Mouse (Mus musculus): ENCODE results near the gene Ralgapa2. TPM values are rescaled to one million over a fixed set of nuclear protein-coding genes. Genes with fewer than 3 reads are reported as not detected.
"Not testable (repeated sequence)": the region's sequence is repeated elsewhere in the genome, so short reads cannot be mapped to it uniquely, and the experiment has no call there.

The Ralgapa2 gene
- polyA plus RNA-seq, 1 experiment, result 17.8 TPM

GRCm38 (mm10) chr2:146476428-146476972, 35.6 kb downstream of the Ralgapa2 start:
- 97% methylated on average over 6 of the region's 6 CpGs for WGBS
- no peaks in the 10 kb centered on the region for H3K4me1 ChIP-seq (replicated peaks; ENCODE audit: control insufficient read depth, insufficient read depth, low read length)
- H3K27ac ChIP-seq (ENCODE audit: control insufficient read depth, insufficient read depth, low read length), result no peak overlapping the region
- DNase-seq, result no peak
- no peak overlapping the region for H3K4me3 ChIP-seq (ENCODE audit: control insufficient read depth, insufficient read depth, low read length)
- H3K27me3 ChIP-seq (ENCODE audit: control insufficient read depth, insufficient read depth, low read length), result no peaks in the 10 kb centered on the region
- no peaks in the 10 kb centered on the region for H3K36me3 ChIP-seq (ENCODE audit: control insufficient read depth, insufficient read depth, low read length)
- TF ChIP-seq CTCF (IDR thresholded peaks at IDR 0.05; ENCODE audit: borderline replicate concordance, control insufficient read depth, extremely low read depth, insufficient read depth, low read length, poor library complexity), result no peak
- no peak for TF ChIP-seq POLR2A (IDR thresholded peaks at IDR 0.05; ENCODE audit: control insufficient read depth, extremely low read depth, insufficient read depth, low read length, poor library complexity)

GRCm38 (mm10) chr2:146476001-146476400, 36.1 kb downstream of the Ralgapa2 start:
- no peak for TF ChIP-seq CTCF (IDR thresholded peaks at IDR 0.05; ENCODE audit: borderline replicate concordance, control insufficient read depth, extremely low read depth, insufficient read depth, low read length, poor library complexity)
- no peak for TF ChIP-seq POLR2A (IDR thresholded peaks at IDR 0.05; ENCODE audit: control insufficient read depth, extremely low read depth, insufficient read depth, low read length, poor library complexity)
- Histone ChIP-seq H3K4me3 (ENCODE audit: control insufficient read depth, insufficient read depth, low read length) (no peak overlapping the region), H3K27ac (ENCODE audit: control insufficient read depth, insufficient read depth, low read length) (no peak overlapping the region), H3K27me3 (ENCODE audit: control insufficient read depth, insufficient read depth, low read length) (no peaks in the 10 kb centered on the region), H3K4me1 (replicated peaks; ENCODE audit: control insufficient read depth, insufficient read depth, low read length) (no peaks in the 10 kb centered on the region; the same call in 1 of the 2 replicates), H3K36me3 (ENCODE audit: control insufficient read depth, insufficient read depth, low read length) (no peaks in the 10 kb centered on the region)
- no peak for DNase-seq

DNA sequence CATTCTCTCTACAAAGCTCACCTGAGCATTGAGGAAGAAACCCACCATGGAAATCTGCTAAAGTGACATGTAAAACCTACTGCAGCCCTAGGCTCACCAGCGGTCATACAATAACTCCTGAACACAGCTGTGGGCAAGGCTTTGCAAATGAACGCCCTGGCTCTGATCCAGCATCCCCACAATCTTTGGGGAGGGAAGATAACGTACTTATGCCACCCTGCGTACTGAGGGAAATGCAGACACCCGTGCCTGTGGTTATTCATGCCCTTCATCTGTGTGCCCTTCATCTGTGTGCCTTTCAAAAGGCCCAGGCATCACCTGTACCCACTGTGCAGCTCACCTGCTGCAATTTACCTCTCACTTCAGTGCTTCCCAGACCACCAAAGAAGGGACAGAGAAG, 41.2 kb downstream of the Ralgapa2 start:
- H3K27ac ChIP-seq (ENCODE audit: control insufficient read depth, insufficient read depth, low read length), result no peak overlapping the region
- no peaks in the 10 kb centered on the region for H3K27me3 ChIP-seq (ENCODE audit: control insufficient read depth, insufficient read depth, low read length)
- H3K4me3 ChIP-seq (ENCODE audit: control insufficient read depth, insufficient read depth, low read length), result no peak overlapping the region
- no peak for TF ChIP-seq POLR2A (IDR thresholded peaks at IDR 0.05; ENCODE audit: control insufficient read depth, extremely low read depth, insufficient read depth, low read length, poor library complexity)
- TF ChIP-seq CTCF (IDR thresholded peaks at IDR 0.05; ENCODE audit: borderline replicate concordance, control insufficient read depth, extremely low read depth, insufficient read depth, low read length, poor library complexity), result no peak
- no peaks in the 10 kb centered on the region; the same call in 1 of the 2 replicates for H3K4me1 ChIP-seq (replicated peaks; ENCODE audit: control insufficient read depth, insufficient read depth, low read length)
- no peaks in the 10 kb centered on the region for H3K36me3 ChIP-seq (ENCODE audit: control insufficient read depth, insufficient read depth, low read length)
- no peak for DNase-seq
- WGBS, result 62% methylated on average over 5 of the region's 5 CpGs

- 78% methylated on average over 12 of the region's 12 CpGs for WGBS
- DNase-seq, result no peak
- Histone ChIP-seq H3K4me1 (replicated peaks; ENCODE audit: control insufficient read depth, insufficient read depth, low read length) (no peaks in the 10 kb centered on the region; the same call in 1 of the 2 replicates), H3K27ac (ENCODE audit: control insufficient read depth, insufficient read depth, low read length) (no peak overlapping the region), H3K36me3 (ENCODE audit: control insufficient read depth, insufficient read depth, low read length) (no peaks in the 10 kb centered on the region), H3K27me3 (ENCODE audit: control insufficient read depth, insufficient read depth, low read length) (no peaks in the 10 kb centered on the region), H3K4me3 (ENCODE audit: control insufficient read depth, insufficient read depth, low read length) (no peak overlapping the region)
- TF ChIP-seq POLR2A (IDR thresholded peaks at IDR 0.05; ENCODE audit: control insufficient read depth, extremely low read depth, insufficient read depth, low read length, poor library complexity), result no peak
- TF ChIP-seq CTCF (IDR thresholded peaks at IDR 0.05; ENCODE audit: borderline replicate concordance, control insufficient read depth, extremely low read depth, insufficient read depth, low read length, poor library complexity), result no peak
Observed at GRCm38 (mm10) chr2:146469707-146470420, 42.3 kb downstream of the Ralgapa2 start.

GRCm38 (mm10) chr2:146468898-146469297, 43.2 kb downstream of the Ralgapa2 start:
- no peaks in the 10 kb centered on the region for H3K27me3 ChIP-seq (ENCODE audit: control insufficient read depth, insufficient read depth, low read length)
- 98% methylated on average over 2 of the region's 2 CpGs for WGBS
- no peak for TF ChIP-seq CTCF (IDR thresholded peaks at IDR 0.05; ENCODE audit: borderline replicate concordance, control insufficient read depth, extremely low read depth, insufficient read depth, low read length, poor library complexity)
- no peak for TF ChIP-seq POLR2A (IDR thresholded peaks at IDR 0.05; ENCODE audit: control insufficient read depth, extremely low read depth, insufficient read depth, low read length, poor library complexity)
- H3K4me1 ChIP-seq (replicated peaks; ENCODE audit: control insufficient read depth, insufficient read depth, low read length), result no peaks in the 10 kb centered on the region; the same call in 1 of the 2 replicates
- no peak overlapping the region for H3K27ac ChIP-seq (ENCODE audit: control insufficient read depth, insufficient read depth, low read length)
- H3K36me3 ChIP-seq (ENCODE audit: control insufficient read depth, insufficient read depth, low read length), result no peaks in the 10 kb centered on the region
- H3K4me3 ChIP-seq (ENCODE audit: control insufficient read depth, insufficient read depth, low read length), result no peak overlapping the region
- DNase-seq, result no peak

DNA sequence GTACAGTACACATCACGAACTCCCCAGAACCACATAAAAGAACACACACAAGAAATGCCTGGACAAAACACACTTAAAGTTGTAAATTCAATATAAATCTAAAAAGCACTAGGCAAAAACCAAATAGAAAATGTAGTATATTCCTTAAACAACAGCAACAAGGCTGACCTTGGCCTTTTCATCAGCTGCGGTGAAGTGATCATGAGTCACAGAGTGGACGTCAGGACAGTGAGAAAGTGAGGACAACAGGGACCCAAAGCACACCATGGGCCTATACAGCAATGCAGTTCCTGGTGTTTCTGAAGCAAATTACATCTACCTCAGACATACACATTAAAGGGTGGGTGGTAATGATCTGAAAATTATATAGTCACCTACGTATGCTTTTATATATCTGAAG, 44.1 kb downstream of the Ralgapa2 start:
- H3K27me3 ChIP-seq (ENCODE audit: control insufficient read depth, insufficient read depth, low read length), result no peaks in the 10 kb centered on the region
- no peak overlapping the region for H3K27ac ChIP-seq (ENCODE audit: control insufficient read depth, insufficient read depth, low read length)
- H3K36me3 ChIP-seq (ENCODE audit: control insufficient read depth, insufficient read depth, low read length), result no peaks in the 10 kb centered on the region
- TF ChIP-seq CTCF (IDR thresholded peaks at IDR 0.05; ENCODE audit: borderline replicate concordance, control insufficient read depth, extremely low read depth, insufficient read depth, low read length, poor library complexity) (no peak), POLR2A (IDR thresholded peaks at IDR 0.05; ENCODE audit: control insufficient read depth, extremely low read depth, insufficient read depth, low read length, poor library complexity) (no peak)
- H3K4me1 ChIP-seq (replicated peaks; ENCODE audit: control insufficient read depth, insufficient read depth, low read length), result no peaks in the 10 kb centered on the region; the same call in 1 of the 2 replicates
- DNase-seq, result no peak
- no peak overlapping the region for H3K4me3 ChIP-seq (ENCODE audit: control insufficient read depth, insufficient read depth, low read length)
- 96% methylated on average over 4 of the region's 4 CpGs for WGBS

DNA sequence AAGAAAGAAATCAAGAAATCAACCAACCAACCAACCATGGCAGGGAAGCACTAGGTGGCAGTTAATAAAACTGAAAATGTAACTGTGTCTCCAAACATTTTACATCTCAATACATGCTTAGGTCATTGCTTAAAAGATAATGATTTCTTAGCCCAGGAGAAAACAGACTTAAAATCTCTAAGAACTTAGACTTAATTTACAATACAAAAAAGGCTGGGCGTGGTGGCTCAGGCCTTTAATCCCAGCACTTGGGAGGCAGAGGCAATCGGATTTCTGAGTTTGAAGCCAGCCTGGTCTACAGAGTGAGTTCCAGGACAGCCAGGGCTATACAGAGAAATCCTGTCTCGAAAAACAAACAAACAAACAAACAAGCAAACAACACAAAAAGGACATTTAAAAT, 45.3 kb downstream of the Ralgapa2 start:
- H3K4me1 ChIP-seq (replicated peaks; ENCODE audit: control insufficient read depth, insufficient read depth, low read length); DNase-seq; H3K27ac ChIP-seq (ENCODE audit: control insufficient read depth, insufficient read depth, low read length); H3K27me3 ChIP-seq (ENCODE audit: control insufficient read depth, insufficient read depth, low read length); H3K36me3 ChIP-seq (ENCODE audit: control insufficient read depth, insufficient read depth, low read length); H3K4me3 ChIP-seq (ENCODE audit: control insufficient read depth, insufficient read depth, low read length): not testable (repeated sequence)
- WGBS, result 95% methylated on average over 3 of the region's 3 CpGs
